Mouse (Mus musculus) heart, adult 2 months (tissue): Measurements from ENCODE around the gene Stambpl1.

ENCODE experiments used
- CTCF ChIP-seq: fragments of 200-600 bp; IDR thresholded peaks from 2 replicates; pipeline ENCODE4 v1.8.1; 2022; ENCODE audit warnings: antibody characterized with exemption, mild to moderate bottlenecking, moderate library complexity
- EP300 ChIP-seq: fragments of 200-500 bp; IDR thresholded peaks from 2 replicates; pipeline ENCODE4 v1.6.1; 2011; ENCODE audit warnings: low read depth, low read length, control low read depth; ENCODE audit not compliant: insufficient read depth
- POLR2A ChIP-seq: fragments of 200-500 bp; IDR thresholded peaks from 2 replicates; pipeline ENCODE4 v1.6.1; 2011; ENCODE audit warnings: mild to moderate bottlenecking, low read depth, low read length, control low read depth; ENCODE audit not compliant: insufficient read depth

GRCm38 (mm10) chr19:34206760-34207440 is 14.9 kb downstream of the Stambpl1 start:
- TF ChIP-seq CTCF (no peak), EP300 (no peak), POLR2A (no peak)
